Mouse (Mus musculus) adrenal gland, adult 2 months (tissue): Measurements from ENCODE around the gene Lrrc61. TPM values are rescaled to one million over a fixed set of nuclear protein-coding genes. Genes with fewer than 3 reads are reported as not detected.

Source experiments
- DNase-seq: peaks from one replicate; pipeline ENCODE4 v3.0.0; 2021
- polyA plus RNA-seq: library from polyadenylated mRNA; depleted of rRNA; stranded (reverse); fragments of >200 nt; gene quantifications from 2 replicates; pipeline ENCODE4 v1.2.3, GENCODE M21; 2012; rRNA removed
- total RNA-seq, 2 experiments: library from RNA; stranded (reverse); gene quantifications; 2 replicates each; pipeline ENCODE4 v1.2.3; 2021

Gene Lrrc61
- total and polyA plus RNA-seq, 3 experiments = 30.8 to 45.1 (median 32.4) TPM

DNA sequence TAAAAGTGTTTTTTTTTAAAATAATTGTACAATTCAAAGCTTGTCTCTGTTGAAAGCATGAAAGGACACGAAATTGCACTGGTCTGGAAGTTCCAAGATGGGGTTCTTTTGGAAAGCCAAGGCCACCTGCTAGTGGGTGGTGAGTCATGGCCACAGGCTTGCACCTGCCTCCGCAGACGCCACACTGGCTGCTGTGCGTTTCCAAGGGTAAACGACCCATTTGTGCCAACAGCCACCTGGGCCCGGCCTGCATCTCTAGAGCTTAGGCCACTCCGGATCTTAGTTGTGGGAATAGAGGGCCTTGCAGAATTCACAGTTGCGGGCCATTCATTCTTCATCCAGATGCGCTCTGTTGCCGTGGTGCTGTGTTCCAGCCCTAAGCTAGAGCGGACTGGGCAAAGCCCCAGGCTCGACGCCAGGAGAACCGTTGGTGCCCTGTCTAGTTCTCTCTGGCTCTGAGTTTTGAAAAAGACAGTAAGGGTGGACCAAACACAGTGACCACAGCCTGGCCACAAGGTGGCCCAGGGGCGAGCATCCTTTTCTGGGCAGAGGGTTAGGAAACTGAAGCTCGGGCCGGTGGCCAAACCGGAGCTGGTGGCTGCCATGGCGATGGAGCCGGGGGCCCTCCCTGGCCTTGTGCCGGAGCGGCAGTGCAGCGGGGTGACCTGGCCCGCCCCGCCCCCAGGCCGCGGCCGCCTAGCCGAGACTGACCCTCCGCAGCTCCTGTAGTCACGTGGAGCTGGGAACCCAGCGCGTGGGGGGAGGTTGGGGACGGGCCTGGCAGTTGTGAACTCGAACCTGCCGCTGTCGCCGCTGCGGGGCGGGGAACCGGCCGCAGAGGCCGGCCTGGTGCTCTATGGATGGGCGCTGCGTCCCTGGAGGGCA is 38.8 kb downstream of the Lrrc61 start, which contains the start of the genes Repin1 and Gm44965:
TSS of gene Repin1 (plus strand) at position 726 of the 885 bp plus-strand sequence.
TSS of gene Gm44965 (plus strand) at position 784 of the 885 bp plus-strand sequence.
- peak; percentile 98 for DNase-seq

DNA sequence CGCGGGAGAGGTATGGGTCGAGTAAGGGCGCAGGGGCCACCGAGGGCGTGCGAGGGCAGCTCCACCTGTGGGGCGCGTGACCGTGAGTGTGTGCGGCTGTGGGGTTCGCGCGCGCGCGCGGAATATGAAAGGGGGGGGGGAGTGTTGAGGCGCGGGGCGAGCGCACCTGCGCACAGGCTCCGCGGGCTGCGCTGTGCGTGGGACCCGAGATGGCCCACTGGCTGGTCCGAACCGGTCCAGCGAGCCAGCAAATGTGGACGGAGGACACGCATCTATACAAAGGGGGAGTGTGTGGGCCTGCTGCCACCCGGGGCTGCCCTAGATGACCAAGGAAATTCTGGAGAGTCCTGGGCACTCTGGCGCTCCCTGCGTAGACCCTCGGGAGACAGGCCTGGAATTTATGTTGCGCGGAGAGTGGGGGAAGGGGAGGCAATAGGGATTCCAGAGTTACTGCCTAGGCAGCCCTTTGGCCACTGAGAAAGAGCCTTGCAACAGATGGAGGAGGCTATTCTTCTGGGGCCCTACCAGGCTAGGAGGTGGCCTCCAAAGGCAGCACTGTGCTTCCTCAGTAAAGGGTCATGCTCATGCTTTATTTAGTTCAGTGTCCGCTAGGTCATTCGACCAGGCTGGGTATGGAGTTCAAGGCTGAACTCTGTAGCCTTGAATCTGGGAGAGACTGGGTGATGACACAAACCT is 39.6 kb downstream of the Lrrc61 start:
- DNase-seq = peak; percentile 80

DNA sequence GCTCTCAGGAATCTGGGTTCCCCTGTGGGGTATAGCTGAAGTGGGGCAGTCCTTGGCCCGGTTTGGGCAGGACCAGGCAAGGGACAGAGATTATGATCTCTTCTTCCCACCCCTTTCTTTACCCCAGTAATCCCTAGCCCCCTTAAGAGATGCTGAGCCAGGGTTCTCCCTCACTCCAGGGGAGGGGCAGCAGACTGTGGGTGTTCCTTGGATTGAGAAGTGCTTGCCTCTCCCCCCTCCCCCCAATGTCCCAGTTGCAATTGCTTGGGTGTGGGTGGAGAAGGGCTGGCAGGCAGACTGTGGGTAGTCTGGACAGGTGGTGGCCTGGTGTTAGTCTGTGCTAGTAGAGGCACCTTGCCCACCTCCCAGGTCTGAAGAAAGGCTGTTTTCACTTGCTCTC is 40.7 kb downstream of the Lrrc61 start:
- peak; percentile 47 for DNase-seq

DNA sequence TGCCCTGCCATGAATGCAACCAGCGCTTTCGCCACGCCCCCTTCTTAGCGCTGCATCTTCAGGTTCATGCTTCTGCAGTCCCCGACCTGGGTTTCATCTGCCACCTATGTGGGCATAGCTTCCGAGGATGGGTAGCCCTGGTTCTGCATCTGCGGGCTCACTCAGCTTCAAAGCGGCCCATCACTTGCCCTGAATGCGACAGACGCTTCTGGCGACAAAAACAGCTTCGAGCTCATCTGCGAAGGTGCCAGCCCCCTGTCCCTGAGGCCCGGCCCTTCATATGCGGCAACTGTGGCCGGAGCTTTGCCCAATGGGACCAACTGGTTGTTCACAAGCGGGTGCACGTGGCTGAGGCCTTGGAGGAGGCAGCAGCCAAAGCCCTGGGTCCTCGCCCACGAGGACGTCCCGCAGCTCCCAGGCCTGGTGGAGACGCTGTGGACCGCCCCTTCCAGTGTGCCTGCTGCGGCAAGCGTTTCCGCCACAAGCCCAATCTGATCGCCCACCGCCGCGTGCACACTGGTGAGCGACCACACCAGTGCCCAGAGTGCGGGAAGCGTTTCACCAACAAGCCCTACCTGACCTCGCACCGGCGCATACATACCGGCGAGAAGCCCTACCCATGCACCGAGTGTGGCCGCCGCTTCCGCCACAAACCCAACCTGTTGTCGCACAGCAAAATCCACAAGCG is 42.1 kb downstream of the Lrrc61 start:
- no peak for DNase-seq

DNA sequence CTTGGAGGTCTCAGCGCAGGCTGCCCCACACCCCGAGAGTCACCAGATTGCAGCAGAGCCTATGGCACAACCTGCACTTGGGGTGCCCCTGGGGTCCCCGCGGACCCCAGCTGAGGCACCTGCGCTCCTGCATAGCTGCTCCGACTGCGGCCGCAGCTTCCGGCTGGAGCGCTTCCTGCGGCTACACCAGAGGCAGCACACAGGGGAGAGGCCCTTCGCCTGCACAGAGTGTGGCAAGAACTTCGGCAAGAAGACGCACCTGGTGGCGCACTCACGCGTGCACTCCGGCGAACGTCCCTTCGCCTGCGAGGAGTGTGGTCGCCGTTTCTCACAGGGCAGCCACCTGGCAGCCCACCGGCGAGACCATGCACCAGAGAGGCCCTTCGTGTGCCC is 42.6 kb downstream of the Lrrc61 start:
- DNase-seq = no peak

DNA sequence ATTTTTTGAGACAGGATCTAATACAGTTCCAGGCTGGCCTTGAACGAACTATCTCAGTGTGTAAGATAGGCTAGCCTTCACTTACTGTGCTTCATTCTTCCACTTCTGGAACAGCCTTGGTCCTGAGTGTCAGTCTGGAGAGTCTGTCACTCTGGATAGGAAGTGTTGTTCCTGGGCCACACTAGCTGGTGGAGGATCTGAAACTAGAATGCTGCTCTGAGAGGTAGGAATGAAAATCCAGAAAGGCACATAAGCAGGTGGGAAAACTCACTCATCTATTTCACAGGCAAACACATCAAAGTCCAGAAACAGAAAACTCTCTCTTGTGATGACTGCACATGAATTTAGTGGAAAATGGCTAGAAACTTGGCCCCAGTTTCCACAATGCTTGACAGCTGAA is 46.0 kb downstream of the Lrrc61 start:
- no peak for DNase-seq

DNA sequence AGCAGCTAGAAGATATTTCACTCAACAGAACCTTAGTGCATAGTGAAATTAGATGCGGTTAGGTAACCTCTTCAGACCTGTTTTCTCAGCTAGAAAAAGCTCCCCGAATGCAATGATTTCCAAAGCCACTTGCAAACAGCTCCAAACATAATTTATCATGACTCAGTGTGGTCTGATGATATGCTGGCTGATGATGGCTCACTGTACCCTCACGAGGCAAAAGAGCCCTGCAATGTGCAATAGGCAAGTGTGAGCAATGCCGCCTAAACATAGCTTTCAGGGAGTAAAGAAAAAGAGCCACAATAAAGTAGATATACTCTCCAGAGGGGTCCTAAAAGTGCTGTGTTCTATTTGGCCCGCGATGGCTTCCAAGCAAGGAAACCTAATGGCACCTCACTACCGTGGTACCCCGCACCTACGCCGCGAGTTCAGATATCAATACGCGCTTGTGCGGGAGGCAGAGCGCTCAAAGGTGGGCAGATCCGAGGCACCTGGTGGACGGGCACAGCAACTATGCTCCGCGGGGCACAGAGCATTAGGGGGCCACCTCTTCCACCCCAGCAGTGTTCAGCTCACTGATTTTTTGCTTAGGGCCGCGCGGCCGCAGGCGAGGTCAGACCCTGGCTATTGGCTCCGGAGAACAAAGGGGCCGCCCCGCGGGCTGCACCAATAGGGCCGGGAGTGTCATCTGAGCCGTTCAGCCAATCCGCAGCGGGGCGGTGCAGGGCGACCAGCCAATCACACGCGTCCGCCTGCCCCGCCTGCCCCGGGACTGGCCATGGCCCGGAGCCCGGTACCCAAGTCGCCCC is 46.9 kb downstream of the Lrrc61 start, which contains the start of gene Zfp775:
TSS of gene Zfp775 (plus strand) at position 793 of the 809 bp plus-strand sequence.
- DNase-seq = peak; percentile 99

DNA sequence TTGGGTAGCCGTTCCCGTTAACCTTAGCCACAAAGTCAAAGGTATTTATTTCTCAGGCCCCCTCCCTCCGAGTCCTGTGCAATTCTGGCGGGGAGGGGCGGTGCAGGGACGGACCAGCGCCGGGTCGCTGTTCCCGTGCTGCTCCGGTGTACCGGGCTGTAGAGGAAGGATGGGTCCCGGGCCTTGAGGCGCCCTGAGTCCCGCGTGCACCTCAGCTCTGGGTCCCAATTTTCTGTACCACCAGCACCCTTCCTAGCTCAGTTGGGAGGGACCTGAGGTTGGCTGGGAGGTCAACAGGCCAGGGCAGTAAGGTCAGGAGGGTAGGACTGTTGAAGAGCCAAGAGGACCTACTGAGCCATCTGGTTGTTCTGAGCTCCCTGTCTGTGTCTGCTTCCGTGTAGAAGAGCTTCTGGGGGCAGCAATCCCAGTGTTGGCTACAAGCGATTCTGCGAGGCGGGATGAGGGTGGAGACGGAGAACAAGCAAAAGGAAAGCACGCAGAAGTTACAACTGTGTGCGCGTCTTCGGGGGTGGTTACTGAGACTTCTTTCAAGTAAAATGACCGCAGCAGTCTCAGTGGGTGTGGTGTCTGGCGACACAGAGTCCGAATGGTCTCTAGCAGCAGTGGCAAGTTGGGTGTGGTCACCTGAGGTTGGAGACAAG is 47.6 kb downstream of the Lrrc61 start:
- DNase-seq = no peak

DNA sequence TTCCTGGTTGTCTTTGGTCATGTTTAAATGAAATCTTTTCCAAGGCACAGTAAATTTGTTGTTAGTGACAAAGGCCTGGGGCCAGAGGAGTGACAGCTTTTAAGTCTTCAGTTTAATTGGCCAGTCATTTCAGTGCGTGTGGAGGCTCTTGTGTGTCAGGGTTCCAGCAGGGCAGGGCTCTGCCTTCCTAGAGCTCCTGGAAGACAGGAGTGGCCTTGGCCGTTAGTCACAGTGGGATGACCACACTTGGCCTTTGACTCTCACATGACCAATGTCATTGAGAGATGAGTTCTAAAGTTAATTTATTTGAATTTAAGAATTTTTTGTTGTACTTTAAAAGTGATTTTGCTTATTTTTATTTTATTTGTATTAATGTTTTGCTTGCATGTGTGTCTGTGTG is 53.5 kb downstream of the Lrrc61 start:
- peak; percentile 86 for DNase-seq

DNA sequence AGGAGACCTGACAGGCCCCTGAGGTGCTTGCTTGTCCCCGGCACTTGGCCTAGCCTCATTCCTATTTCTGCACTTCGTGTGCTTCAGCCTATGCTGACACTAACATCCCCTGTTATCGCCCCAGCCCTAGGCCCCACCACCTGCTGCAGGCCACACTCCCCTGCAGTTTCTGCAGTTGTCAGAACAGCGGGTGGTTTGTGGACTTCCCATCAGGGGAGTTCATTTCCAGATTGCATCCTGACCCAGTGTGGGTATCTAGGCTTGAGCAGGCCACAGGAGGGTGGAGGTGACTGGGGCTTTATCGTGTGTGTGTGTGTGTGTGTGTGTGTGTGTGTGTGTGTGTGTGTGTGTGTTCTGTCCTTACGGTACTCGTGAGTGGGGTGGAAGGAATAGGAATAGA is 54.9 kb downstream of the Lrrc61 start:
- DNase-seq = no peak

DNA sequence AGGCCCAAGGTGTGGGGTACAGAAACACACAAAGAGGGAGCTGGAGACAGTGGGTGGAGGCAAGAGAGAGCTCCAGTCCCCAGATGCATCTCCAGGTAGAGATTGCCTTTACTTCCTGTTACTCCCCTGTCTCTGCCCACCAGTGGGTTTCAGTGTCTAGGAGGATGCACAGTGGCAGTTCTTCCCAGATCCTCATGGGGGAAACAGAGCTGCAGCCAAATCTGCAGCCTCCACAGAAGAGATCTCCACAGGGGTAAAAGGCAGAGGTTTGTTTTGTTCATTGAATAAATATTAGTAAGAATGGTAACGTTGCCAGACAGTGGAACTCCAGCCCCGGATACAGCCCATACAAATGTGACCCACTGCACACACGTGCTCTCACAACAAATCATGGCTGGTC is 56.1 kb downstream of the Lrrc61 start:
- no peak for DNase-seq

DNA sequence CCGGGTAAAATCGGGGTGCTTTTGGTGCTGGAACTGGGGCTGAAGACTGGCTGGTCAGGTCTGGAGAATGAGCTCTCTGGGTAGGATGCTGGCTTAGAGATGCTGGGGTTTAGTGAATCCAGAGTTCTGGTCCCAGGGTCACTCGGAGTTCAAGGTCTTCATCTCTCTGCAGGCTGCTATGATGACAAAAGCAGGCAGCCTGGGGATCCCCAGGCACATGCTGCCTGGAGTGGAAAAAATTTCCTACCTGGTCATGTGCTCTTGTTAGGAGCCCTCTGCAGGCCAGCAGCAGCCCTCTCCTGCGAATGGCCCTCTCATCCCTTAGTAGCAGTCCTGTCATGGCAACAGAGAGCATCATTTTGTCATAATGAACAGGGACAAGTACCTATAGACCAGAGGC is 58.9 kb downstream of the Lrrc61 start:
- DNase-seq = no peak

DNA sequence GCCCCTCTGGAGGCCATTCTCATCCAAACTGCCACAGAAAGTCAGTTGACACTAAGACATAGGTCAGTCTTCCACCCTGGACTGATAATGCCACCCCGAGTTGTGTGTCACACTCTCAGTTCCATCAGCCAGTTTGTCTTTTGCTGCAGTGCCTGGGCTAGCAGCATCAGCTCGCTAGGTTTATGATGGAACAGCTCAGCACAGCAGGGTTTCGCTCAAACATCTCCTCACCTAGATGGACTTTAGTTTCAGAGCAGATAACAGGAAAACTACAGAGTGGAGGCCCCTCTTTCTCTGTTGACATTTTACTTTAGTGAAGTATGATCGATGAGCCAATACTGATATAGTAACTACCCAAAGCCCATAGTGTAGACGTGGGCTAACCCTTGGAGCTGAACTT is 60.2 kb downstream of the Lrrc61 start:
- DNase-seq = no peak

DNA sequence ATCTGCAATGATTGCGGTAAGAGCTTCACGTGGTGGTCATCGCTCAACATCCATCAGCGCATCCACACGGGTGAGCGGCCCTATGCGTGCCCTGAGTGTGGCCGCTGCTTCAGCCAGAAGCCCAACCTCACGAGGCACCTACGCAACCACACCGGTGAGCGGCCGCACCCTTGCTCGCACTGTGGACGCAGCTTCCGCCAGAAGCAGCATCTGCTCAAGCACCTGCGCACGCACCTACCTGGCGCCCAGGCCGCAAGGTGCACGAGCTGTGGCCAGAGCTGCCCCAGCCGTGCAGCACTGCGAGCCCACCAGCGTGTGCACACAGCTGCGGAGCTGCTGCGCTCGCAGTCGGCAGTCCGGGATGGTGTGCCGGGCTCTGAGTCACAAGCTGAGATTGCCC is 65.4 kb downstream of the Lrrc61 start:
- no peak for DNase-seq

Other genes starting within 250 kb of the Lrrc61 start
- 10 to 100 TPM; 30.9 to 31.3 TPM for gene Krba1, start 159.2 kb upstream of the Lrrc61 start, total RNA-seq
- gene Krba1, start 159.2 kb upstream of the Lrrc61 start, polyA plus RNA-seq = 42.5 and 55.2 TPM in 2 replicates
- 10 to 100 TPM; 47.3 to 53.6 TPM for gene Zfp467, start 109.0 kb upstream of the Lrrc61 start, total RNA-seq
- gene Zfp467, start 109.0 kb upstream of the Lrrc61 start, polyA plus RNA-seq = 119 and 124 TPM in 2 replicates
- 1 to 10 TPM; 2.7 to 3.5 TPM for gene Sspo, start 106.6 kb upstream of the Lrrc61 start, total RNA-seq
- gene Sspo, start 106.6 kb upstream of the Lrrc61 start, polyA plus RNA-seq = 8.4 and 12.3 TPM in 2 replicates
- 10 to 100 TPM; 70.7 to 78.4 TPM for gene Atp6v0e2, start 17.2 kb upstream of the Lrrc61 start, total RNA-seq
- 182 and 183 TPM in 2 replicates for gene Atp6v0e2, start 17.2 kb upstream of the Lrrc61 start, polyA plus RNA-seq
- 100 to 1,000 TPM in 1 of 2 experiments, 10 to 100 TPM in 1; 73.4 to 101 TPM for gene Rarres2, start 18.0 kb downstream of the Lrrc61 start, total RNA-seq
- 29.3 and 41.8 TPM in 2 replicates for gene Rarres2, start 18.0 kb downstream of the Lrrc61 start, polyA plus RNA-seq
- gene Gm45021, start 34.8 kb downstream of the Lrrc61 start, total RNA-seq = not detected
- gene Gm45021, start 34.8 kb downstream of the Lrrc61 start, polyA plus RNA-seq = not detected in 2 replicates
- gene Repin1, start 39.1 kb downstream of the Lrrc61 start, total RNA-seq = 10 to 100 TPM; 55.6 to 67.5 TPM
- gene Repin1, start 39.1 kb downstream of the Lrrc61 start, polyA plus RNA-seq = 127 and 152 TPM in 2 replicates
- not detected for gene Gm44965, start 39.1 kb downstream of the Lrrc61 start, total RNA-seq
- gene Gm44965, start 39.1 kb downstream of the Lrrc61 start, polyA plus RNA-seq = not detected in 2 replicates
- gene Zfp775, start 47.3 kb downstream of the Lrrc61 start, total RNA-seq = 1 to 10 TPM; 7.4 to 8.7 TPM
- gene Zfp775, start 47.3 kb downstream of the Lrrc61 start, polyA plus RNA-seq = 14.8 and 16.8 TPM in 2 replicates
- gene AI854703, start 72.0 kb downstream of the Lrrc61 start, total RNA-seq = 1 to 10 TPM; 1.9 to 2.0 TPM
- 6.0 and 7.6 TPM in 2 replicates for gene AI854703, start 72.0 kb downstream of the Lrrc61 start, polyA plus RNA-seq
- gene Gimap8, start 92.4 kb downstream of the Lrrc61 start, total RNA-seq = 10 to 100 TPM in 1 of 2 experiments, 1 to 10 TPM in 1; 7.8 to 12.6 TPM
- 1.2 and 1.5 TPM in 2 replicates for gene Gimap8, start 92.4 kb downstream of the Lrrc61 start, polyA plus RNA-seq
- gene Gimap9, start 121.3 kb downstream of the Lrrc61 start, total RNA-seq = 1 to 10 TPM; 3.6 to 5.9 TPM
- gene Gimap9, start 121.3 kb downstream of the Lrrc61 start, polyA plus RNA-seq = 0.34 and 0.49 TPM in 2 replicates
- 10 to 100 TPM; 40.3 to 50.9 TPM for gene Gimap4, start 129.8 kb downstream of the Lrrc61 start, total RNA-seq
- gene Gimap4, start 129.8 kb downstream of the Lrrc61 start, polyA plus RNA-seq = 7.8 and 8.2 TPM in 2 replicates
- 10 to 100 TPM; 50.7 to 66.4 TPM for gene Gimap6, start 153.4 kb downstream of the Lrrc61 start, total RNA-seq
- 4.5 and 4.9 TPM in 2 replicates for gene Gimap6, start 153.4 kb downstream of the Lrrc61 start, polyA plus RNA-seq
- 10 to 100 TPM in 1 of 2 experiments, 1 to 10 TPM in 1; 6.9 to 11.5 TPM for gene Gm28053, start 163.8 kb downstream of the Lrrc61 start, total RNA-seq
- gene Gm28053, start 163.8 kb downstream of the Lrrc61 start, polyA plus RNA-seq = not detected in 2 replicates
- under 1 TPM; 0.37 to 0.66 TPM for gene Gimap7, start 163.8 kb downstream of the Lrrc61 start, total RNA-seq
- 0.08 TPM in 1 of 2 replicates, not detected in the other for gene Gimap7, start 163.8 kb downstream of the Lrrc61 start, polyA plus RNA-seq
- gene Gimap1, start 184.3 kb downstream of the Lrrc61 start, total RNA-seq = 10 to 100 TPM in 1 of 2 experiments, 1 to 10 TPM in 1; 7.9 to 12.0 TPM
- gene Gimap1, start 184.3 kb downstream of the Lrrc61 start, polyA plus RNA-seq = 6.5 and 8.2 TPM in 2 replicates
- 10 to 100 TPM; 10.5 to 17.1 TPM for gene Gimap5, start 191.4 kb downstream of the Lrrc61 start, total RNA-seq
- gene Gimap5, start 191.4 kb downstream of the Lrrc61 start, polyA plus RNA-seq = 10.9 and 14.7 TPM in 2 replicates
- gene Gimap3, start 216.1 kb downstream of the Lrrc61 start, total RNA-seq = 10 to 100 TPM in 1 of 2 experiments, 1 to 10 TPM in 1; 5.2 to 10.3 TPM
- 1.5 TPM in 2 replicates for gene Gimap3, start 216.1 kb downstream of the Lrrc61 start, polyA plus RNA-seq